Mouse (Mus musculus) cortical plate, adult 2 months (tissue): ENCODE data around the gene Rrp15. TPM values are rescaled to one million over a fixed set of nuclear protein-coding genes. Genes with fewer than 3 reads are reported as not detected.

Experiments
- H3K27ac ChIP-seq: fragments of 200-500 bp; 2 replicates; pipeline ENCODE4 v1.5.1; 2012; ENCODE audit warnings: low read length, control low read depth, inconsistent platforms; ENCODE audit not compliant: insufficient read depth
- H3K4me1 ChIP-seq: fragments of 200-500 bp; 2 replicates; pipeline ENCODE4 v1.6.1; 2011; ENCODE audit warnings: low read length; ENCODE audit not compliant: control insufficient read depth, insufficient read depth
- H3K4me3 ChIP-seq: fragments of 200-500 bp; 2 replicates; pipeline ENCODE4 v1.5.1; 2011; ENCODE audit warnings: mild to moderate bottlenecking, low read length, control low read depth; ENCODE audit not compliant: insufficient read depth
- CTCF ChIP-seq: fragments of 200-500 bp; IDR thresholded peaks from 2 replicates; pipeline ENCODE4 v1.5.1; 2011; ENCODE audit warnings: mild to moderate bottlenecking, control low read depth, low read length; ENCODE audit not compliant: insufficient read depth; ENCODE audit errors: extremely low read depth
- POLR2A ChIP-seq: fragments of 200-500 bp; IDR thresholded peaks from 2 replicates; pipeline ENCODE4 v1.6.1; 2011; ENCODE audit warnings: mild to moderate bottlenecking, low read length, control low read depth; ENCODE audit not compliant: insufficient read depth; ENCODE audit errors: extremely low read depth
- polyA plus RNA-seq: library from polyadenylated mRNA; depleted of rRNA; stranded (reverse); fragments of >200 nt; gene quantifications from 2 replicates; pipeline ENCODE4 v1.2.3, GENCODE M21; 2012

Rrp15 gene
- polyA plus RNA-seq, 1 experiment, result 10.8 TPM

DNA sequence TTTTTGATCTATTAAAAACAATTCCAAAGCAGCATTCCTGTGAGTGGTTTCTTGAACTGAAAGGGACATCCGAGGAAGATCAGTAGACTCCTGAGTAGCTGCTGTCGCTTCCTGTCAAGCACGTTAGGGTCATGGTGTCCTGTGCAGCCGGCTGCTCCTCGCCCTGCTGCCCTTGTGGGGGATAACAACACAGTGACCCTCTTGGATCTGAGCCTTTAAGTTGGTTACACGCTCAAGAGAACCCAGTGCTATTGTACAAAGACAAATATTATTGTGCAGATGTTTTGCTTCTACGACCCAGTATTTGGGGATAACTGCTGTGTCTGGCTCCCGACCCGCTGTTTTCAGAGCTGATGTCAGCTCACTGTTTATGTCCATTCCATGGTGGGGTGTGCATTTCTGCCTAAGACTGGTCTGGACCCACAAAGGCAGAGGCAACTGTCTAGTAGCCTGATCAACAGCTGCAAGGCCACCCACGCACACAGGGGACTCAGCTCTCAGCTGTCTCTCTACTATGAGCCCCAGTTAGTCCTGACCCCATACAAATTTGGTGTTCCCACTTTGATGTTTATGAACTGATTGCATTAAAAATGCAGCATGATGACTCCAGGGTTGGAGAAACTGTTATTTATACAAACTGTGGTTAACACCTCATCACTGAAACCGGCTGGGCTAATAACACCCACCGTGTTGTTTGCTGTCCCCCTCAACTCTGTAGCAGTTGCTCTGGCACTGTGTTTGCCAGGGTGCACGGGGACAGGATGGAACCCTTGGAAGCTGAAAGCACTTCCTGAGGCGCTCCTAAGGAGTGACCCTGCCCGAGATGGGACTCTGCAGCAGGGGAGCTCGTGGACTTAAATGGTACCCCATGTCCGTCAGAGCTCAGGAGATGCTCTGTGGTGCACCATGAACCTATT is 33.9 kb downstream of the Rrp15 start:
- H3K4me3 ChIP-seq, result no peak overlapping the region
- TF ChIP-seq CTCF (no peak), POLR2A (no peak)
- no peaks in the 10 kb centered on the region for H3K4me1 ChIP-seq
- H3K27ac ChIP-seq, result no peak overlapping the region

DNA sequence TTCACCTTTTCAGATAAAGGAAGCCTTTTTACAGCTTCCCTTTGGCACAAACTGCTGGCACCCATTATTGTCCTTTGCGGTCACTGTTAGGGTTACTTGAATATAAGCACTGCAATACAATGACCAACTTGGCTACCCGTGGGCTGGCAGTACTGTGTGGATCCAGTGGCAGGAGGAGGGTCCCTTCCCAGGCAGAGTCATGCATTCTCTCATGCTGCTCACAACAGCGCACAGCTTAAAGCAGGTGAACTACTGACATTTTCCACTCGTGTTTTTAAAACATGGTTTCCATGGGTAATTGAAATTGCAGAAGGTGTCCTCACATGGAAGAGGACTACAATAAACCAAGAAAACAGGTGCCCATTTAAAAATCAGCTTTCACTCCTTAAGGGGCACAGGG is 34.9 kb downstream of the Rrp15 start:
- H3K4me1 ChIP-seq, result no peaks in the 10 kb centered on the region
- no peak for TF ChIP-seq CTCF
- no peak for TF ChIP-seq POLR2A
- no peak overlapping the region for H3K4me3 ChIP-seq
- H3K27ac ChIP-seq, result no peak overlapping the region

DNA sequence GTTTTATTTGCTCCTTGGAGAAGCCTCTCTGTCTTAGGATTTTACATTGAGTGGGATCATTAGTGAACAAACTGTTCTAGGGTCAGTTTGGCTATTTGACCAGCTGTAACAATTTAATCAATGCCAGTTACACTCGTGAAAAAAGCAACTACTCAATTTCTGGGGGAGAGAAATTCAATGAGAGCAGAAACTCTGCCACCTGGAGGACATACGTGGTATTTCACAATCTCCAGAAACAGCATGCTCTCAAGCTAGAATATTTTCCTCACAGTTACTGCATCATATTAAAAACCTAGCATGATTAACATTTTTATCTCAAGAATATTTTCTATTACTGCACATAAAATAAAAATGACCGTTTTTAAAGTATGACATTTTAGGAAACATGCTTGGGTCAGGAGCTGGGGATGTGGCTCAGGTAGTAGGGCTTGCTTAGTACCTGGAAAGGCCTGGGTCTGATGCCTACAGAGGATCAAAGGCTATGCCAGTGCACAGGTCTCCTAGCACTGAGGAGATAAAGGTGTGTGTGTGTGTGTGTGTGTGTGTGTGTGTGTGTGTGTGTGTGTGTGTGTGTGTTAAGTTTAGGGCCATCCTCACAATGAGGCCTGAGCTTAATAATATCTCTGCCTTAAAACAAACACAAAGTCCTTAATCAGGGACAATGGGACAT is 36.2 kb downstream of the Rrp15 start:
- TF ChIP-seq POLR2A (no peak), CTCF (peak; percentile 50)
- Histone ChIP-seq H3K27ac (no peak overlapping the region), H3K4me3 (no peak overlapping the region), H3K4me1 (no peaks in the 10 kb centered on the region)

DNA sequence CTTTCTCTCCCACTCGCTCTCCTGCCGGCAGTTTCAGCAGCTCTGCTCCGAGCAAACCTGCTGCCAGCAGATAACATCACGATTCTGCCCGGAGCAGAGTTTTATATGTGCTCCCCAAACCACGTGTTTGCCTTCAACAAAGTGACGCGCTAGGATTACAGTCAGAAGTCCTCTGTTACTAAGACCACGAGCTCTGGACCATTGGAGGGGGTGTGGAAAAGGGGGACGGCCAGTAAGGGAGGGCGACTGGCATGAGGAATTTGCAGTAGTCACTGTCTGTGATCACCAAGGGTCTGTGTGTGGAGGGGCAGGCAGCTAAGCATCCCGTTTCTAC is 43.3 kb downstream of the Rrp15 start, which contains the start of gene Tgfb2:
Tgfb2 (minus strand) TSS at position 75 of the 334 bp plus-strand sequence.
- Histone ChIP-seq H3K4me3 (peak within 1 kb of the TSS; percentile 60), H3K4me1 (no peaks in the 10 kb centered on the region), H3K27ac (peak within 1 kb of the TSS; percentile 73)
- TF ChIP-seq CTCF (no peak), POLR2A (peak; percentile 84)

DNA sequence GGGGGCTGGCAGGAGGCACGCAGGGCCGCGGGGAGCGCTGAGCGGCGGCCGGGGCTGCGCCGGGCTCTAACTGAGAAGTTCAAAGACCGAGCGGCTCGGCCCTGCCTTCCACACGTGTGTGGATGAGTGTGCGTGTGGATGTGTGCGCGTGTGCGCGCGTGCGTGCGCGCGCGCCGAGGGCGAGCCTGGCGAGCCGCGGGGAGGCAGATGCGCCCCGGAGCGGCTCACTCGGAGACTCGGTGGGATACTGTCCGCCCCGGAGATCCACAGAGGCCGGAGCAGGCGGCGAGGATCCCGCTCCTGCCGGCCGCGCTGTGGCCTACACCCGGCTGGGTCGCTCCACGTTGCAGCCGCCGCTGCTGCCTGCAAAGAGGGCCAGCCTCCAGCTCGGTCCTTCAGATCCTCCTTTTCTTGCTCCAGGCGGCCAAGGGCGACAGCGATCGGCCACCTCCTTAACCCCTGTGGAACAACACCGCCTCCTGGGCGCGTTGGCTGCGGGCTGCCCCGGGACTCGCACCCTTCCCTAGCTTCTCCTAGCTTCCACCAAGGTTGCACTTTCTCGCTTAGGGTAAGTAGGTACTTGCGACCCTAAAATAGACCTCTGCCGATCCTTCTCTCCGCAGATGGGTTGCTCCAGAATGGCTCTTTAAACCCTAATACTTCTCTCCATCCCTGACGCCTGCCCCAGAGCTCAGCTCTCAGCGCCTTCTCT is 43.8 kb downstream of the Rrp15 start:
- Histone ChIP-seq H3K4me3 (peak overlapping the region; percentile 60), H3K4me1 (no peaks in the 10 kb centered on the region), H3K27ac (peak overlapping the region; percentile 73)
- TF ChIP-seq CTCF (no peak), POLR2A (no peak)

DNA sequence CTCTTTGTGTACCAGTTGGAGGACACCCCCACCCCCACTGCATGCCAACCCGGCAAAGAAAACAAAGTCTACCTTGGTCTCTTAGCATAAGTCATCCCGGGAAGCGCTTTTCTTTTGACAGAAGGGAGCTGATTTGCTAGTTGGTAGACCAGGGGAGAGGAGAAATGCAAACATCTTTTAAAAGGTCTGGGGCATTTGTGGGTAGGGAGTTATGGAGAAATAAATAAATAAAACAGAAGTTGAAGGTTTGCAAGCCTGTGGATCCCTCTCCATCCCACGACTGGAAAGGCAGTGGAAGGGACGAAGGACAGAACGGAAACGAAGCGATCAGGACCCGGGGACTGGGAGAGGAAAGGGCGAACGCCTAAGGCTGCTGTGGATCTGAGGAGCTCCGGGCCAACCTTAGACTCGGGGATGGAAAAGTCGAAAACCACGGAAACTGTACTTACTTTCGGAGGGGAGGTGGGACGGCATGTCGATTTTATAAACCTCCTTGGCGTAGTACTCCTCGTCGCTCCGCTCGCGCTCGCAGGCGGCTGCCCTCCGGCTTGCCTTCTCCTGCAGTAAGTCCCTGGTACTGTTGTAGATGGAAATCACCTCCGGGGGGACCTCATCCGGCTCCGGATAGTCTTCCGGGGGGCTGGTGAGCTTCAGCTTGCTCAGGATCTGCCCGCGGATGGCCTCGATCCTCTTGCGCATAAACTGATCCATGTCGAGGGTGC is 45.0 kb downstream of the Rrp15 start:
- Histone ChIP-seq H3K4me1 (no peaks in the 10 kb centered on the region), H3K27ac (0 out of 2 replicates have a peak overlapping the region, but pooled peaks have one; percentile 65), H3K4me3 (peak overlapping the region; percentile 60)
- no peak for TF ChIP-seq POLR2A
- TF ChIP-seq CTCF, result no peak

DNA sequence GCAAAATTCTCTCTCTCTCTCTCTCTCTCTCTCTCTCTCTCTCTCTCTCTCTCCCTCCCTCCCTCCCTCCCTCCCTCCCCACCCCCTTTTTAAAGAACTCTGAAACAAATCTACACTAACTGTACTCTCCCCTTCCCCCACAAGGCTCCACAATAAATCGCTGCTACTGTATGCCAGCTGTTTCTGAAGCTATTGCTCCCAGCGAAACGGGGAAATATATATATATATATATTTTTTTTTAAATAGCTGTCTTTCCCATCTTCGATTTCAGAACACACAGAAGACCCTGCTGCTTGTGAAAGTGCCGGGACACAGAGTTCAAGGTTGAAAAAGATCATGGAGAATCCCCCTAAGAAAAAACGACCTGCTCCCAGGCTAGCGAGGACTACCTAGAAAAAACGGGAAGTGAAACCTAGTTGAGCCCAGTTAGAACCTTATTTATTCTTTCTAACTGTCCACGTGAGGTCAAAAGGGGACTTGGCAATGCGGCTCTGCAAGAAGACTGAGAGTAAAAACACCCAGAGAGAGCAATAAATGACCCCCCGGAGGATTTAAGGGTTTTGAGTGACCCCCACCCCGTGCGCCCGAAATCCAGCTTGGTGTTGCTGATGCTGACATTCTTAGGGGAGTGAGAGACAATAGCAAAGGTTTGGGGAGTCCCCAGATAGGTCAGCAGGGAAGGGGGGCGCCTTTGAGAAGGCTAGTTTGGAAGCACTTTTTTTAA is 45.7 kb downstream of the Rrp15 start:
- H3K27ac ChIP-seq, result peak overlapping the region; percentile 65; the same call in 1 of the 2 replicates
- TF ChIP-seq POLR2A (no peak), CTCF (no peak)
- no peaks in the 10 kb centered on the region for H3K4me1 ChIP-seq
- H3K4me3 ChIP-seq, result peak overlapping the region; percentile 60

DNA sequence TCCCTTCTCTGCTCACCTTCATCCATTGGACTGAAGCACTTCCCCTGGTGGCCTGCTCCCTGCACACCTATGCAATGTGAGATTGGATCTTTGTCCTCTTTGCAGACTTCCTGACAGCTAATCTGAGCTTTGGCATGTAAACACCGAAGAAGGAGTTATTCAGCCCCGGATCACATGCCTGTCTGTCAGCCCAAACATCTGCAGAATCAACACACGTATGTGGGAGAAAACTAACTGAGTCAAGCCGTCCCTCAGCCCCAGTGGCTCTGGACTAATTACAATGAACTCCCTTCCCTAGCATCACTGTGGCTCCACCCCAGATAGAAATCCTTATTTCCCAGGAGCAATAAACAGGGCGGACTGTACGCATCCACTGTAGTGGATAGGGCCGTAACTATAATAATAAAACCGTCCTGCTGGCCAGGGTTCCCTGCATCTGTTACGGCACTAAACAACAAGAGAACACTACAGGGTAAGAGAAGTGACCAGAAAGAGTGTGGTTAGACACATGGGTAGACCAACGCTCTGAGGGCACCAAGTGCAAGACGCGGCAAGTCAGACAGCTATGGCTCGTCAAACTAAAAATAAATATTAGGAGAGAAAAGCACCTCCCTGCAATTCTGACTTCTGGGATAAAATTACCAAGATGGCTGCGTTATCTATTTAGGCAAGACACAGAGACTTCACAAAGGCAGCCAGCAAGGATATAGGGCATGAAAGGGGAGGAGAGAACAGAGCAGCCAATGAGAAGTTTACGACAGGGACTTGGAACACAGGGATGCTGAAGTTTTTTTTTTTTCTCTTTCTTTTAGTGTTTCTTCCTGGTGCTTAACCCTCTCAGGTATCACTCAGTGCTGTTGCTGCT is 46.5 kb downstream of the Rrp15 start:
- Histone ChIP-seq H3K27ac (no peak overlapping the region), H3K4me3 (peak overlapping the region; percentile 34), H3K4me1 (no peaks in the 10 kb centered on the region)
- no peak for TF ChIP-seq CTCF
